Mouse (Mus musculus): ENCODE measurements around the gene Tiprl. TPM values are rescaled to one million over a fixed set of nuclear protein-coding genes. Genes with fewer than 3 reads are reported as not detected.

Tiprl gene
- polyA plus RNA-seq, 1 experiment from 2014 or later = 70.3 TPM

DNA sequence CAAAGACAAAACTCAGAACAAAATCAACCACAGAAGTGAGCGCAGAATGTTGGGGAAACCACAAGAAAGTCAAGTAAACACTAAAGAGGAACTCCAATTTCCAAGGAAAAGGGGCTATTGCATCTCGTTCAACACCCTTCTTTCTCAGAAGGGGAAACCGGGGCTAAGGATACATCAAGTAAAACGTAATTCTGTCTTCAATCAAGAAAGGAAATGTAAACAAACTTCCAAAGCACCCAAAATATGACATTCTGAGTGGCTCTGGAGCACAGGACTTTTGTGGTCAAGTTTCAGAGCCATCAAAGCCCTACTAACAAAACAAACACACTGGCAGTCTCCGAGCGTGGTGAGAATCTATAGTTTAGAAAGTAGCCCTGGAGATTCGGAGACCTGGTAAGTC is 43.4 kb downstream of the Tiprl start:
- WGBS = 7% methylated on average over 7 of the region's 7 CpGs
- ATAC-seq = no peak
- Histone ChIP-seq H3K4me1 (ENCODE audit: insufficient read depth, low read depth, low read length) (peaks cover 8% of the 10 kb centered on the region; the same call in 1 of the 2 replicates), H3K9me3 (ENCODE audit: low read length) (no peaks in the 10 kb centered on the region), H3K27ac (ENCODE audit: low read length) (peak overlapping the region; percentile 85), H3K36me3 (ENCODE audit: insufficient read depth, low read length) (peaks cover 4% of the 10 kb centered on the region; the same call in 1 of the 2 replicates), H3K9ac (replicated peaks; ENCODE audit: low read depth) (peak overlapping the region; percentile 62), H3K27me3 (replicated peaks; ENCODE audit: insufficient read depth, low read length) (no peaks in the 10 kb centered on the region), H3K4me3 (ENCODE audit: low read depth, low read length) (peak overlapping the region; percentile 68), H3K4me2 (replicated peaks; ENCODE audit: low read depth, low read length) (peak overlapping the region; percentile 70)
- no peak for DNase-seq (ENCODE audit: low spot score)
- TF ChIP-seq CTCF (IDR thresholded peaks at IDR 0.05) = no peak

DNA sequence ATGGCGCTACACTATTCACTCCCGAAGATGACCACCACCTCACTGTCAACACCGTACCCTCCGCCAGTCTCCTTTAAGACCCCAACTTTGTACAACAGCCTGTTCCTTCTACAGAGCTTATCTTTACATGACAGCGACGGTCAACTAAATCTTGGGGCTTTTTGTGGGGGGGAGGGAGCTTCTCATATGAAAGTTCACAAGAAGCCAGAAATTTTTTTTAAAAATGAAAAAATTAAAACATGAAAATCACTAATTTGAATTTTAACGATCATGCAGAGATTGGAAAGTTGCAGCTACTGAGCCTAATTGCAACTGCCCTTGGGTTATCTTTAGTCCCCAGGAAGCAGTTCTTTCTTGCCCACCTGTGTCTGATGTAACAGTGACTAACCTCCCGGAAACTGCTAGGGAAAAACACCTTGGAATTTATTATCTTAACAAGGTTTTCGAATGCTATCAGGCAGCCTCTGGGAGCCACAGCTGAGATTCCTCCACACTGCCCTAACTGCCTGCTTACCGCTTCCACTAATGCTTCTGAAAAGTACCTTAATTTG is 44.0 kb downstream of the Tiprl start:
- Histone ChIP-seq H3K9ac (replicated peaks; ENCODE audit: low read depth) (peak overlapping the region; percentile 62; the same call in 1 of the 2 replicates), H3K4me1 (ENCODE audit: insufficient read depth, low read depth, low read length) (peaks cover 8% of the 10 kb centered on the region; the same call in 1 of the 2 replicates), H3K9me3 (ENCODE audit: low read length) (no peaks in the 10 kb centered on the region), H3K4me2 (replicated peaks; ENCODE audit: low read depth, low read length) (peak overlapping the region; percentile 70), H3K36me3 (ENCODE audit: insufficient read depth, low read length) (peaks cover 4% of the 10 kb centered on the region; the same call in 1 of the 2 replicates), H3K27ac (ENCODE audit: low read length) (peak overlapping the region; percentile 85), H3K27me3 (replicated peaks; ENCODE audit: insufficient read depth, low read length) (no peaks in the 10 kb centered on the region), H3K4me3 (ENCODE audit: low read depth, low read length) (peak overlapping the region; percentile 68)
- TF ChIP-seq CTCF (IDR thresholded peaks at IDR 0.05) (no peak), EP300 (IDR thresholded peaks at IDR 0.05) (no peak)
- no peak for ATAC-seq
- WGBS = 43% methylated on average over 10 of the region's 10 CpGs
- DNase-seq (ENCODE audit: low spot score) = no peak

GRCm38 (mm10) chr1:165192102-165192501 is 44.7 kb downstream of the Tiprl start:
- WGBS = 73% methylated on average over 4 of the region's 4 CpGs
- no peak overlapping the region for H3K9ac ChIP-seq (replicated peaks; ENCODE audit: low read depth)
- peaks cover 8% of the 10 kb centered on the region; the same call in 1 of the 2 replicates for H3K4me1 ChIP-seq (ENCODE audit: insufficient read depth, low read depth, low read length)
- H3K4me3 ChIP-seq (ENCODE audit: low read depth, low read length) = no peak overlapping the region
- TF ChIP-seq EP300 (IDR thresholded peaks at IDR 0.05) = no peak
- TF ChIP-seq CTCF (IDR thresholded peaks at IDR 0.05) = no peak
- H3K36me3 ChIP-seq (ENCODE audit: insufficient read depth, low read length) = peaks cover 4% of the 10 kb centered on the region; the same call in 1 of the 2 replicates
- H3K9me3 ChIP-seq (ENCODE audit: low read length) = no peaks in the 10 kb centered on the region
- DNase-seq (ENCODE audit: low spot score) (no peak), ATAC-seq (no peak)
- no peaks in the 10 kb centered on the region for H3K27me3 ChIP-seq (replicated peaks; ENCODE audit: insufficient read depth, low read length)
- peak overlapping the region; percentile 70; the same call in 1 of the 2 replicates for H3K4me2 ChIP-seq (replicated peaks; ENCODE audit: low read depth, low read length)
- H3K27ac ChIP-seq (ENCODE audit: low read length) = peak overlapping the region; percentile 57

GRCm38 (mm10) chr1:165191611-165192010 is 45.2 kb downstream of the Tiprl start:
- no peak for DNase-seq (ENCODE audit: low spot score)
- peak overlapping the region; percentile 57 for H3K27ac ChIP-seq (ENCODE audit: low read length)
- H3K36me3 ChIP-seq (ENCODE audit: insufficient read depth, low read length) = peaks cover 6% of the 10 kb centered on the region; the same call in 1 of the 2 replicates
- 59% methylated on average over 13 of the region's 13 CpGs for WGBS
- peak overlapping the region; percentile 32; the same call in 1 of the 2 replicates for H3K4me2 ChIP-seq (replicated peaks; ENCODE audit: low read depth, low read length)
- TF ChIP-seq CTCF (IDR thresholded peaks at IDR 0.05) (no peak), EP300 (IDR thresholded peaks at IDR 0.05) (no peak)
- H3K27me3 ChIP-seq (replicated peaks; ENCODE audit: insufficient read depth, low read length) = no peaks in the 10 kb centered on the region
- H3K9ac ChIP-seq (replicated peaks; ENCODE audit: low read depth) = peak overlapping the region; percentile 32; the same call in 1 of the 2 replicates
- H3K4me1 ChIP-seq (ENCODE audit: insufficient read depth, low read depth, low read length) = peaks cover 8% of the 10 kb centered on the region; the same call in 1 of the 2 replicates
- no peak overlapping the region for H3K4me3 ChIP-seq (ENCODE audit: low read depth, low read length)
- ATAC-seq = no peak
- no peaks in the 10 kb centered on the region for H3K9me3 ChIP-seq (ENCODE audit: low read length)

GRCm38 (mm10) chr1:165190571-165191273 is 46.1 kb downstream of the Tiprl start:
- Histone ChIP-seq H3K27ac (ENCODE audit: low read length) (no peak overlapping the region), H3K36me3 (ENCODE audit: insufficient read depth, low read length) (peaks cover 9% of the 10 kb centered on the region; the same call in 1 of the 2 replicates)

GRCm38 (mm10) chr1:165190068-165190467 is 46.7 kb downstream of the Tiprl start:
- H3K9ac ChIP-seq (replicated peaks; ENCODE audit: low read depth) = no peak overlapping the region
- WGBS = 76% methylated on average over 6 of the region's 6 CpGs
- H3K27ac ChIP-seq (ENCODE audit: low read length) = no peak overlapping the region
- H3K9me3 ChIP-seq (ENCODE audit: low read length) = no peaks in the 10 kb centered on the region
- peaks cover 9% of the 10 kb centered on the region; the same call in 1 of the 2 replicates for H3K36me3 ChIP-seq (ENCODE audit: insufficient read depth, low read length)
- DNase-seq (ENCODE audit: low spot score) (no peak), ATAC-seq (no peak)
- H3K27me3 ChIP-seq (replicated peaks; ENCODE audit: insufficient read depth, low read length) = no peaks in the 10 kb centered on the region
- TF ChIP-seq EP300 (IDR thresholded peaks at IDR 0.05) (no peak), CTCF (IDR thresholded peaks at IDR 0.05) (no peak)
- H3K4me1 ChIP-seq (ENCODE audit: insufficient read depth, low read depth, low read length) = peaks cover 6% of the 10 kb centered on the region; the same call in 1 of the 2 replicates
- no peak overlapping the region for H3K4me2 ChIP-seq (replicated peaks; ENCODE audit: low read depth, low read length)
- H3K4me3 ChIP-seq (ENCODE audit: low read depth, low read length) = no peak overlapping the region

More at GRCm38 (mm10) chr1:165190571-165191273, 46.1 kb downstream of the Tiprl start:
- H3K9me3 ChIP-seq (ENCODE audit: low read length) = no peaks in the 10 kb centered on the region
- no peak overlapping the region for H3K9ac ChIP-seq (replicated peaks; ENCODE audit: low read depth)
- ATAC-seq = no peak
- 84% methylated on average over 10 of the region's 10 CpGs for WGBS
- TF ChIP-seq CTCF (IDR thresholded peaks at IDR 0.05) = no peak
- no peak for TF ChIP-seq EP300 (IDR thresholded peaks at IDR 0.05)
- H3K4me2 ChIP-seq (replicated peaks; ENCODE audit: low read depth, low read length) = no peak overlapping the region
- peaks cover 8% of the 10 kb centered on the region; the same call in 1 of the 2 replicates for H3K4me1 ChIP-seq (ENCODE audit: insufficient read depth, low read depth, low read length)
- H3K27me3 ChIP-seq (replicated peaks; ENCODE audit: insufficient read depth, low read length) = no peaks in the 10 kb centered on the region
- no peak for DNase-seq (ENCODE audit: low spot score)
- no peak overlapping the region for H3K4me3 ChIP-seq (ENCODE audit: low read depth, low read length)

All from lung, postnatal 0 days (tissue).